Mouse (Mus musculus) myocyte (in vitro differentiated cells): ENCODE data around the gene Abhd17b. TPM values are rescaled to one million over a fixed set of nuclear protein-coding genes. Genes with fewer than 3 reads are reported as not detected.
"Not testable (repeated sequence)": the region's sequence is repeated elsewhere in the genome, so short reads cannot be mapped to it uniquely, and the experiment has no call there.

Source experiments
- H3K27me3 ChIP-seq: one replicate; pipeline ENCODE4 v1.6.1; 2011; ENCODE audit not compliant: control insufficient read depth, insufficient read depth, insufficient read length
- H3K36me3 ChIP-seq: one replicate; pipeline ENCODE4 v1.6.1; 2011; ENCODE audit not compliant: control insufficient read depth, insufficient read depth
- H3K4me2 ChIP-seq: one replicate; pipeline ENCODE4 v1.6.1; 2011; ENCODE audit warnings: low read depth, control low read depth
- H3K4me3 ChIP-seq: one replicate; pipeline ENCODE4 v1.5.1; 2011; ENCODE audit warnings: mild to moderate bottlenecking, control low read depth, moderate library complexity
- H3K79me2 ChIP-seq: one replicate; pipeline ENCODE4 v1.6.1; 2011; ENCODE audit not compliant: control insufficient read depth, insufficient read depth
- H3ac ChIP-seq: one replicate; pipeline ENCODE4 v1.6.1; 2011; ENCODE audit not compliant: control insufficient read depth, insufficient read length
- CEBPB ChIP-seq: IDR thresholded peaks from 2 replicates; pipeline ENCODE4 v1.6.1; 2011; ENCODE audit warnings: mild to moderate bottlenecking, moderate library complexity; ENCODE audit not compliant: poor library complexity, insufficient read depth, severe bottlenecking
- E2F4 ChIP-seq: IDR thresholded peaks from one replicate; pipeline ENCODE4 v1.6.1; 2011; ENCODE audit warnings: mild to moderate bottlenecking, control low read depth, moderate library complexity; ENCODE audit not compliant: insufficient read depth
- MAX ChIP-seq: IDR thresholded peaks from one replicate; pipeline ENCODE4 v1.6.1; 2011; ENCODE audit warnings: low read depth, mild to moderate bottlenecking, control low read depth
- MYOD1 ChIP-seq, 3 experiments: IDR thresholded peaks; one replicate each; pipeline ENCODE4 v1.6.1; 2011; ENCODE audit warnings: control low read depth in 2 of 3, low read depth in 2 of 3, mild to moderate bottlenecking in 2 of 3, moderate library complexity in 1 of 3; ENCODE audit not compliant: insufficient read length in 2 of 3, control insufficient read depth in 1 of 3
- MYOG ChIP-seq, 3 experiments: IDR thresholded peaks; one replicate each; pipeline ENCODE4 v1.6.1; 2011; ENCODE audit warnings: control low read depth in 2 of 3, low read depth in 2 of 3, mild to moderate bottlenecking in 2 of 3; ENCODE audit not compliant: insufficient read length in 2 of 3, control insufficient read depth in 1 of 3, insufficient read depth in 1 of 3
- POLR2A ChIP-seq: IDR thresholded peaks from one replicate; pipeline ENCODE4 v1.6.1; 2011; ENCODE audit warnings: low read depth, mild to moderate bottlenecking, control low read depth, moderate library complexity; ENCODE audit not compliant: insufficient read length
- POLR2AphosphoS2 ChIP-seq: IDR thresholded peaks from one replicate; pipeline ENCODE4 v1.6.1; 2011; ENCODE audit warnings: low read depth, control low read depth; ENCODE audit not compliant: insufficient read length
- REST ChIP-seq: IDR thresholded peaks from one replicate; pipeline ENCODE4 v1.6.1; 2011; ENCODE audit warnings: mild to moderate bottlenecking, control low read depth, moderate library complexity; ENCODE audit not compliant: insufficient read depth, insufficient read length
- SRF ChIP-seq: IDR thresholded peaks from one replicate; pipeline ENCODE4 v1.6.1; 2011; ENCODE audit warnings: low read depth; ENCODE audit not compliant: control insufficient read depth, insufficient read length
- TCF12 ChIP-seq: IDR thresholded peaks from one replicate; pipeline ENCODE4 v1.6.1; 2011; ENCODE audit warnings: mild to moderate bottlenecking, control low read depth; ENCODE audit not compliant: poor library complexity, insufficient read depth, severe bottlenecking
- TCF3 ChIP-seq: IDR thresholded peaks from one replicate; pipeline ENCODE4 v1.6.1; 2011; ENCODE audit warnings: low read depth, control low read depth; ENCODE audit not compliant: insufficient read length
- USF1 ChIP-seq: IDR thresholded peaks from one replicate; pipeline ENCODE4 v1.6.1; 2011; ENCODE audit warnings: low read depth, mild to moderate bottlenecking, control low read depth, moderate library complexity
- polyA plus RNA-seq: library from polyadenylated mRNA; unstranded; fragments of >200 nt; fragmentation: generic; extraction: Trizol; gene quantifications from one replicate; pipeline ENCODE4 v1.2.1, GENCODE M21; 2012; ENCODE audit warnings: missing spikeins

The Abhd17b gene
- polyA plus RNA-seq, 1 experiment: 11.2 TPM

DNA sequence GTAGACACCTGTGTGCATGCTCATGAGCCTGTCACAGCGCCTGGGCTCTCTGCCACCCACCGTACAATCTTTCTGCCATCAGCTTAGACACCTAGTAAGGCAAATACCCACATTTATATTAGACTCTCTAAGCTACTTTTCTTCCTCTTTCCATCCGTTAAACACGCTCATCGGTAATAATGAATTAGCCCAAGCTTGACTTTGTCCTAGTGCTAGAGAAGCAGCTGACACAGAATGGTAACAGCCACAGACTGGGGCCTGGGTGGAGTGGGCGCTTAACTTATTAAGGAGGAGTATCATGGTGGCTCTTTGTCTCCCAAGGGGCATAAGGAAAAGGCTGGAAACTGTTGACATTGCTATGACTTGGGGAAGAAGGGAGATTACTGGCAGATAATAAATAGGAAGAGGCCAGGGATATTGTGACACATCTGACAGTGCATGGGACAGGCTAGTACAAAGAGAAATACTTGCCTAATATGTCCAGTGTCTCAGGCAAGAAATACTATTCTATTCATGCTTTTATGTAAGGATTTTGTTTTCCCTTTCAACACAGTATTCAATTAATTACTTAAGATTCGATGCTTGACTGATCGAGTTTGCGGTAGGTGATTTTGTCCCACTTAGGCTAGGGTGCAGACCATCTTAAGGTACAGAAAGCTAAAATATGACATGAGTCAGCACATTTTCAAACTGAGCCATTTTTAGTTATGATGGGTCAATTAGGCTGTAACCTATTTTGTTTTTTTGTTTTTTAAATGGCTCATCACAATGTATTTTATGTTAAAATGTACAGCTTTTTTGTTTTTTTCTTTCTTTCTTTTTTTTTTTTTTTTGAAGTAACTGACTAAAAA, 41.0 kb upstream of the Abhd17b start:
- Histone ChIP-seq H3K79me2 (peaks cover 4% of the 10 kb centered on the region), H3K27me3 (no peaks in the 10 kb centered on the region), H3ac (no peak overlapping the region), H3K36me3 (no peaks in the 10 kb centered on the region), H3K4me3 (no peak overlapping the region), H3K4me2 (no peak overlapping the region)
- TF ChIP-seq TCF3: no peak
- no peak for TF ChIP-seq CEBPB
- TF ChIP-seq MAX: no peak
- no peak for TF ChIP-seq MYOG (IDR thresholded peaks at IDR 0.05; ENCODE audit: control insufficient read depth in 1 of 3, insufficient read depth in 1 of 3, insufficient read length in 2 of 3, low read depth in 2 of 3)
- TF ChIP-seq E2F4: no peak
- no peak for TF ChIP-seq POLR2AphosphoS2
- no peak for TF ChIP-seq TCF12
- no peak for TF ChIP-seq SRF

DNA sequence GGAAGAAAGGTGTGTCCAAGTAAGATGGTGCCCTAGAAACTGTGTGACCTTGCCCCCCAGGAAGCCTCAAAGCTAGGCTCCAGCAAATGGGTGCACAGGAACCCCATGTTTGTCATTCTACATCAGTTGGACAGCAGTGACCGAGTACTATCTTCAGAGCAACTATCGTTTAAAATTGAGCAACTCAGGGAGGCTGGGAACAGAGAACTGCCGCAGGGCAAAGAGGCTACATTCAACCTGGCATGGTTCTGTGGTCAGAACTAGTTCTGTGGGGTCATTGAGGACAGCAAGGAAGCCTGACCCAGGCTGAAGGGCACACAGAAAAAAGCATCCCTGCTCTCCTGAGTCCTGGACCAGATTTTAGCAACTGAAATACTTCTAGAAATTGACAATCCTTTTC, 37.2 kb upstream of the Abhd17b start:
- TF ChIP-seq SRF: no peak
- TF ChIP-seq CEBPB: no peak
- no peak for TF ChIP-seq MYOG (IDR thresholded peaks at IDR 0.05; ENCODE audit: control insufficient read depth in 1 of 3, insufficient read depth in 1 of 3, insufficient read length in 2 of 3, low read depth in 2 of 3)
- no peak for TF ChIP-seq POLR2A
- TF ChIP-seq E2F4: no peak
- no peak for TF ChIP-seq MAX
- TF ChIP-seq USF1: no peak
- TF ChIP-seq REST: no peak
- TF ChIP-seq POLR2AphosphoS2: no peak
- no peak for TF ChIP-seq TCF12
- no peak for TF ChIP-seq TCF3
- TF ChIP-seq MYOD1 (IDR thresholded peaks at IDR 0.05; ENCODE audit: control insufficient read depth in 1 of 3, insufficient read length in 2 of 3, low read depth in 2 of 3): no peak
- no peak overlapping the region for H3ac ChIP-seq
- peaks cover 4% of the 10 kb centered on the region for H3K79me2 ChIP-seq
- no peak overlapping the region for H3K4me3 ChIP-seq
- no peaks in the 10 kb centered on the region for H3K27me3 ChIP-seq
- no peak overlapping the region for H3K4me2 ChIP-seq
- no peaks in the 10 kb centered on the region for H3K36me3 ChIP-seq

- no peaks in the 10 kb centered on the region for H3K27me3 ChIP-seq
- H3K36me3 ChIP-seq: no peaks in the 10 kb centered on the region
Measured at GRCm38 (mm10) chr19:21623410-21624147, 29.4 kb upstream of the Abhd17b start.

DNA sequence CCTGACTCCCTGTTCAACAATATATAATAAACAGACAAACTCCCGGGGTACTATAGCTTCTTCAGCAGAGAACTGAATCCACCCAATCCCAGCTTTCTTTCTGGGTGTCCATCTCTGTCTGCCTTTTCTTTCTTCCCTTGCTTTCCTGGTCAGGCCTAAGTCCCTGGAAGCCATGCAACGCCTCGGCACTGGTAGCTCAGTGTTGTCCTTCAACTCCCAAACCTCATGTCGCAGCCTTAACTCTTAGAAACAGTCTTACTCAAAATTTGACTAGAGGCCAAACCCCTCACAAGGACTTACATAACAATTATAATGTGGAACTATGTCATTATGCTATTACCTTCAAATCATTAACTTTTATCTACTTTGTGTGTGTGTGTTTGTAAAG, 28.8 kb upstream of the Abhd17b start:
- Histone ChIP-seq H3K4me3 (no peak overlapping the region), H3K36me3 (no peaks in the 10 kb centered on the region), H3K27me3 (no peaks in the 10 kb centered on the region), H3K4me2 (no peak overlapping the region), H3K79me2 (peaks cover 4% of the 10 kb centered on the region), H3ac (no peak overlapping the region)
- no peak for TF ChIP-seq TCF3
- no peak for TF ChIP-seq MAX
- TF ChIP-seq MYOG (IDR thresholded peaks at IDR 0.05; ENCODE audit: control insufficient read depth in 1 of 3, insufficient read depth in 1 of 3, insufficient read length in 2 of 3, low read depth in 2 of 3): no peak
- no peak for TF ChIP-seq E2F4
- TF ChIP-seq SRF: no peak
- TF ChIP-seq POLR2A: no peak

More at GRCm38 (mm10) chr19:21623410-21624147, 29.4 kb upstream of the Abhd17b start:
- no peak overlapping the region for H3K4me2 ChIP-seq
- no peak overlapping the region for H3K4me3 ChIP-seq
- H3K79me2 ChIP-seq: no peaks in the 10 kb centered on the region
- H3ac ChIP-seq: no peak overlapping the region
- TF ChIP-seq POLR2A: no peak
- no peak for TF ChIP-seq POLR2AphosphoS2
- no peak for TF ChIP-seq REST
- TF ChIP-seq MYOD1 (IDR thresholded peaks at IDR 0.05; ENCODE audit: control insufficient read depth in 1 of 3, insufficient read length in 2 of 3, low read depth in 2 of 3): no peak
- no peak for TF ChIP-seq USF1
- no peak for TF ChIP-seq CEBPB
- no peak for TF ChIP-seq TCF3
- no peak for TF ChIP-seq E2F4
- no peak for TF ChIP-seq MYOG (IDR thresholded peaks at IDR 0.05; ENCODE audit: control insufficient read depth in 1 of 3, insufficient read depth in 1 of 3, insufficient read length in 2 of 3, low read depth in 2 of 3)

DNA sequence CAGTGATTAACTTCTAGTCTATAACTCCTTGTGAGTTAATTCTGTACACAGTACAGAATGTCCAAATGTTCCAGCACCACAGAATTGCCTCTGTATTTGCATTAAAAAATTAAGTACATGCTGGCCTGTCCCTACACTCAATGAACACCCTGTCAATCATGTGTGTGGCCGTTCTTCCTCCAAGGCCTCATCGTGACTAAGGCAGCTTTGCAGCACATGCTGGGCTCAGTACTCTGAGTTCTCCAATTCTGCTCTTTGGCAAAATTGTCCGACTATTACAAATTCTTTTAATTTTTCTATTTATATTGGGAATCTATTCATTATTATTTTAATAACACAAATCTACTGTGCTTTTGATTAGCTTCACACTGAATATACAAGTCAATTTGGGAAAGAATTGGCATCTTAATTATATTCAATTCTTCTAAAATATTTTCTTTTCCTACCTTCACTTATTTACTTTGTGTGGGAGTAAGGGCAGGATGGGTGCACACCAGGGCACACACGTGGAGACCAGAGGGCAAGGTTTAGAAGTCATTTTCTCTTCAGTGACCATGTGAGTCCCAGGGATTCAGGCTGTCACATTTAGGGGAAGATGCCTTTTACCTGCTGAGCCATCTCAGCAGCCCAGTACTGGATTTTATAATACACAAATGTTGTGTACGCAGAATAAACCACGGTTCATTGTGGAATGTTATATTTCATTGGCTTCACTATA, 26.6 kb upstream of the Abhd17b start:
- H3K79me2 ChIP-seq: peaks cover 9% of the 10 kb centered on the region
- no peak overlapping the region for H3ac ChIP-seq
- no peaks in the 10 kb centered on the region for H3K27me3 ChIP-seq
- TF ChIP-seq TCF3 (no peak), POLR2A (no peak), MYOD1 (IDR thresholded peaks at IDR 0.05; ENCODE audit: control insufficient read depth in 1 of 3, insufficient read length in 2 of 3, low read depth in 2 of 3) (no peak), USF1 (no peak), SRF (no peak), POLR2AphosphoS2 (no peak), CEBPB (no peak), TCF12 (no peak), MYOG (IDR thresholded peaks at IDR 0.05; ENCODE audit: control insufficient read depth in 1 of 3, insufficient read depth in 1 of 3, insufficient read length in 2 of 3, low read depth in 2 of 3) (no peak), E2F4 (no peak), REST (no peak), MAX (no peak)
- no peaks in the 10 kb centered on the region for H3K36me3 ChIP-seq
- no peak overlapping the region for H3K4me3 ChIP-seq
- H3K4me2 ChIP-seq: no peak overlapping the region

DNA sequence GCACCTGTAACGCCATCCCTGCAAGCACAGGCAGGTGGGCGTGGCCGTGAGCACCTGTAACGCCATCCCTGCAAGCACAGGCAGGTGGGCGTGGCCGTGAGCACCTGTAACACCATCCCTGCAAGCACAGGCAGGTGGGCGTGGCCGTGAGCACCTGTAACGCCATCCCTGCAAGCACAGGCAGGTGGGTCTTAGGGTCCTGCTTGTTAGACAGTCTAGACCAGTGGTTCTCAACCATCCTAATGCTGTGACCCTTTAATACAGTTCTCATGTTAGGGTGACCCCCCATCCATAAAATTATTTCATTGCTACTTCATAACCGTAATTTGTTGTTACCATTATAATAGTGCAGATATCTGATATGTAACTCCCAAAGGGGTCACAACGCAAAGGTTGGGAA, 24.5 kb upstream of the Abhd17b start:
- H3K27me3 ChIP-seq, H3K4me3 ChIP-seq, H3K4me2 ChIP-seq, H3K36me3 ChIP-seq, H3ac ChIP-seq: not testable (repeated sequence)
- peaks cover 11% of the 10 kb centered on the region for H3K79me2 ChIP-seq
